Mouse (Mus musculus): ENCODE measurements around the gene Grid2.

The Grid2 gene

GRCm38 (mm10) chr6:64398413-64399098 lies 1142.9 kb downstream of the Grid2 start:
- no peak for DNase-seq

GRCm38 (mm10) chr6:64427658-64428057 lies 1172.0 kb downstream of the Grid2 start:
- no peak for DNase-seq

GRCm38 (mm10) chr6:64428898-64429297 lies 1173.2 kb downstream of the Grid2 start:
- no peak for DNase-seq

GRCm38 (mm10) chr6:64448127-64448526 lies 1192.5 kb downstream of the Grid2 start:
- no peak for DNase-seq

- no peak for DNase-seq
Measured at GRCm38 (mm10) chr6:64448864-64449355, 1193.2 kb downstream of the Grid2 start.

- DNase-seq: no peak
Measured at GRCm38 (mm10) chr6:64450770-64451169, 1195.1 kb downstream of the Grid2 start.

- DNase-seq: no peak
Measured at GRCm38 (mm10) chr6:64479884-64480283, 1224.2 kb downstream of the Grid2 start.

GRCm38 (mm10) chr6:64480592-64480991 lies 1224.9 kb downstream of the Grid2 start:
- DNase-seq: no peak

- no peak for DNase-seq
Measured at GRCm38 (mm10) chr6:64490313-64491067, 1234.8 kb downstream of the Grid2 start.

GRCm38 (mm10) chr6:64504394-64504793 lies 1248.7 kb downstream of the Grid2 start:
- DNase-seq: no peak

- no peak for DNase-seq
Measured at GRCm38 (mm10) chr6:64542168-64542567, 1286.5 kb downstream of the Grid2 start.

GRCm38 (mm10) chr6:64553645-64554044 lies 1298.0 kb downstream of the Grid2 start:
- no peak for DNase-seq

GRCm38 (mm10) chr6:64555220-64555619 lies 1299.5 kb downstream of the Grid2 start:
- no peak for DNase-seq

- no peak for DNase-seq
Measured at GRCm38 (mm10) chr6:64568599-64568998, 1312.9 kb downstream of the Grid2 start.

GRCm38 (mm10) chr6:64581338-64581737 lies 1325.7 kb downstream of the Grid2 start:
- DNase-seq: no peak

- no peak for DNase-seq
Measured at GRCm38 (mm10) chr6:64588487-64589205, 1333.0 kb downstream of the Grid2 start.

GRCm38 (mm10) chr6:64596261-64596660 lies 1340.6 kb downstream of the Grid2 start:
- DNase-seq: no peak

GRCm38 (mm10) chr6:64596835-64597234 lies 1341.2 kb downstream of the Grid2 start:
- no peak for DNase-seq

- DNase-seq: no peak
Measured at GRCm38 (mm10) chr6:64598144-64598561, 1342.5 kb downstream of the Grid2 start.

GRCm38 (mm10) chr6:64605753-64606152 lies 1350.1 kb downstream of the Grid2 start:
- no peak for DNase-seq

GRCm38 (mm10) chr6:64607041-64607440 lies 1351.4 kb downstream of the Grid2 start:
- DNase-seq: no peak

- DNase-seq: no peak
Measured at GRCm38 (mm10) chr6:64607942-64608341, 1352.3 kb downstream of the Grid2 start.

GRCm38 (mm10) chr6:64616843-64617242 lies 1361.2 kb downstream of the Grid2 start:
- no peak for DNase-seq
